Mouse (Mus musculus): ENCODE measurements around the gene Mmgt2. TPM values are rescaled to one million over a fixed set of nuclear protein-coding genes. Genes with fewer than 3 reads are reported as not detected.

Gene Mmgt2
- polyA plus RNA-seq, 1 experiment = 47.5 TPM

- DNase-seq = no peak
- H3K4me1 ChIP-seq (replicated peaks; ENCODE audit: control insufficient read depth, insufficient read depth, low read length) = peaks cover 16% of the 10 kb centered on the region
- 44% methylated on average over 11 of the region's 11 CpGs for WGBS
- no peak overlapping the region for H3K4me3 ChIP-seq (ENCODE audit: control insufficient read depth, insufficient read depth, low read length)
- no peak overlapping the region for H3K27ac ChIP-seq (ENCODE audit: control insufficient read depth, insufficient read depth, low read length)
- no peak for TF ChIP-seq POLR2A (IDR thresholded peaks at IDR 0.05; ENCODE audit: control insufficient read depth, extremely low read depth, insufficient read depth, low read length, poor library complexity)
- TF ChIP-seq CTCF (IDR thresholded peaks at IDR 0.05; ENCODE audit: borderline replicate concordance, control insufficient read depth, extremely low read depth, insufficient read depth, low read length, poor library complexity) = no peak
- H3K27me3 ChIP-seq (ENCODE audit: control insufficient read depth, insufficient read depth, low read length) = no peaks in the 10 kb centered on the region
- no peaks in the 10 kb centered on the region for H3K36me3 ChIP-seq (ENCODE audit: control insufficient read depth, insufficient read depth, low read length)
Observed at GRCm38 (mm10) chr11:62630225-62630821, 18.1 kb upstream of the Mmgt2 start.

DNA sequence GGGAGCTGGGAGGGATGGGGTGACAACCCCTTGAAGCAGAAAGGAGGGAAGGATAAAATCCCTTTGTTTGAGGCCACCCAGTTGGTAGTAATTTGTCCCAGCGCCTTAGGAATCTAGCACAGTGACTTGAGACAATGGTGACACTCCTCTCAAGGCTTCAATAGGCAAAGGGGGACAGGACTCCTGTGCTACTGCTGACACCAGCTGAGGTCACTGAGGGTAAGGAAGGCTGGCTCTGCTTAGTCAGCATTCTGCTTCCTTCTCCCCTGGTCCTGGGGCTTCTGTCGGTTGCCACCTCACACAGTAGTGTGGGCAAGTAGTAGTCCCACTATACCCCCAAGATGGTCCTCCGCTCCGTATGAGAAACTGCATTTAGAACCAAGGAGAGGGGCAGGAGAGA is 17.3 kb upstream of the Mmgt2 start:
- no peak for TF ChIP-seq CTCF (IDR thresholded peaks at IDR 0.05; ENCODE audit: borderline replicate concordance, control insufficient read depth, extremely low read depth, insufficient read depth, low read length, poor library complexity)
- TF ChIP-seq POLR2A (IDR thresholded peaks at IDR 0.05; ENCODE audit: control insufficient read depth, extremely low read depth, insufficient read depth, low read length, poor library complexity) = no peak
- Histone ChIP-seq H3K4me1 (replicated peaks; ENCODE audit: control insufficient read depth, insufficient read depth, low read length) (peaks cover 16% of the 10 kb centered on the region), H3K27ac (ENCODE audit: control insufficient read depth, insufficient read depth, low read length) (no peak overlapping the region), H3K36me3 (ENCODE audit: control insufficient read depth, insufficient read depth, low read length) (no peaks in the 10 kb centered on the region), H3K27me3 (ENCODE audit: control insufficient read depth, insufficient read depth, low read length) (no peaks in the 10 kb centered on the region), H3K4me3 (ENCODE audit: control insufficient read depth, insufficient read depth, low read length) (no peak overlapping the region)
- 88% methylated on average over 4 of the region's 4 CpGs for WGBS
- no peak for DNase-seq

- TF ChIP-seq CTCF (IDR thresholded peaks at IDR 0.05; ENCODE audit: borderline replicate concordance, control insufficient read depth, extremely low read depth, insufficient read depth, low read length, poor library complexity) (no peak), POLR2A (IDR thresholded peaks at IDR 0.05; ENCODE audit: control insufficient read depth, extremely low read depth, insufficient read depth, low read length, poor library complexity) (no peak)
- DNase-seq = no peak
- H3K4me1 ChIP-seq (replicated peaks; ENCODE audit: control insufficient read depth, insufficient read depth, low read length) = peaks cover 3% of the 10 kb centered on the region; the same call in 1 of the 2 replicates
Observed at GRCm38 (mm10) chr11:62635406-62635805, 13.1 kb upstream of the Mmgt2 start.

GRCm38 (mm10) chr11:62636105-62636839 is 12.2 kb upstream of the Mmgt2 start:
- no peaks in the 10 kb centered on the region for H3K4me1 ChIP-seq (replicated peaks; ENCODE audit: control insufficient read depth, insufficient read depth, low read length)
- no peak for DNase-seq
- no peak overlapping the region for H3K4me3 ChIP-seq (ENCODE audit: control insufficient read depth, insufficient read depth, low read length)
- H3K27ac ChIP-seq (ENCODE audit: control insufficient read depth, insufficient read depth, low read length) = no peak overlapping the region
- 85% methylated on average over 11 of the region's 11 CpGs for WGBS
- H3K27me3 ChIP-seq (ENCODE audit: control insufficient read depth, insufficient read depth, low read length) = no peaks in the 10 kb centered on the region
- no peaks in the 10 kb centered on the region for H3K36me3 ChIP-seq (ENCODE audit: control insufficient read depth, insufficient read depth, low read length)
- TF ChIP-seq CTCF (IDR thresholded peaks at IDR 0.05; ENCODE audit: borderline replicate concordance, control insufficient read depth, extremely low read depth, insufficient read depth, low read length, poor library complexity) (no peak), POLR2A (IDR thresholded peaks at IDR 0.05; ENCODE audit: control insufficient read depth, extremely low read depth, insufficient read depth, low read length, poor library complexity) (no peak)

More at GRCm38 (mm10) chr11:62635406-62635805, 13.1 kb upstream of the Mmgt2 start:
- Histone ChIP-seq H3K36me3 (ENCODE audit: control insufficient read depth, insufficient read depth, low read length) (no peaks in the 10 kb centered on the region), H3K4me3 (ENCODE audit: control insufficient read depth, insufficient read depth, low read length) (no peak overlapping the region), H3K27me3 (ENCODE audit: control insufficient read depth, insufficient read depth, low read length) (no peaks in the 10 kb centered on the region), H3K27ac (ENCODE audit: control insufficient read depth, insufficient read depth, low read length) (no peak overlapping the region)
- WGBS = 92% methylated on average over 3 of the region's 3 CpGs

- Histone ChIP-seq H3K4me3 (ENCODE audit: control insufficient read depth, insufficient read depth, low read length) (no peak overlapping the region), H3K27ac (ENCODE audit: control insufficient read depth, insufficient read depth, low read length) (no peak overlapping the region), H3K4me1 (replicated peaks; ENCODE audit: control insufficient read depth, insufficient read depth, low read length) (no peaks in the 10 kb centered on the region), H3K27me3 (ENCODE audit: control insufficient read depth, insufficient read depth, low read length) (no peaks in the 10 kb centered on the region), H3K36me3 (ENCODE audit: control insufficient read depth, insufficient read depth, low read length) (no peaks in the 10 kb centered on the region)
- no peak for DNase-seq
- 89% methylated on average over 3 of the region's 3 CpGs for WGBS
- TF ChIP-seq CTCF (IDR thresholded peaks at IDR 0.05; ENCODE audit: borderline replicate concordance, control insufficient read depth, extremely low read depth, insufficient read depth, low read length, poor library complexity) (no peak), POLR2A (IDR thresholded peaks at IDR 0.05; ENCODE audit: control insufficient read depth, extremely low read depth, insufficient read depth, low read length, poor library complexity) (no peak)
Observed at GRCm38 (mm10) chr11:62636840-62637221, 11.6 kb upstream of the Mmgt2 start.

DNA sequence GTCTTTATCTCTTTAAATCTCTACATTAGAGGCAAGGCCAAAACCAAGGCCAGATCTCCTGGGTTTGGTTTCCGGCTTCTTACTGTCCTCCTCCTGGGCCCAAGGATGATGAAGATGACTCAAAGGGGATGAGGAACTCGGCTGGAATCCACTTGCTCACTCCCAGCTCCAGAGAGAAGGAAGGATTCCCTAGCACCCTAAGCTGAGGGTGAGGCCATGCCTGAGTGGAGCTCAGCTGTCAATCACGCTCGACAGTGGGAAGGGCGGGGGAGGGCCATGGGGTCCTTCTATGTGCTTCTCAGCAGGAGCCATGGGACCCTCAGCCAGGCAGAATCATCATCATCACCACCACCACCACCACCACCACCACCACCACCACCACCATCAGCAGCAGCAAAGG is 11.1 kb upstream of the Mmgt2 start:
- H3K4me3 ChIP-seq (ENCODE audit: control insufficient read depth, insufficient read depth, low read length) = no peak overlapping the region
- no peak for TF ChIP-seq POLR2A (IDR thresholded peaks at IDR 0.05; ENCODE audit: control insufficient read depth, extremely low read depth, insufficient read depth, low read length, poor library complexity)
- TF ChIP-seq CTCF (IDR thresholded peaks at IDR 0.05; ENCODE audit: borderline replicate concordance, control insufficient read depth, extremely low read depth, insufficient read depth, low read length, poor library complexity) = no peak
- H3K27me3 ChIP-seq (ENCODE audit: control insufficient read depth, insufficient read depth, low read length) = no peaks in the 10 kb centered on the region
- no peak overlapping the region for H3K27ac ChIP-seq (ENCODE audit: control insufficient read depth, insufficient read depth, low read length)
- H3K4me1 ChIP-seq (replicated peaks; ENCODE audit: control insufficient read depth, insufficient read depth, low read length) = no peaks in the 10 kb centered on the region
- no peaks in the 10 kb centered on the region for H3K36me3 ChIP-seq (ENCODE audit: control insufficient read depth, insufficient read depth, low read length)
- WGBS = 87% methylated on average over 5 of the region's 5 CpGs
- DNase-seq = no peak

All from thymus, adult 2 months (tissue).